Mouse (Mus musculus) kidney, adult 11 months (tissue): ENCODE results near the gene Wdfy4.

Source experiments
- DNase-seq: peaks from one replicate; pipeline ENCODE4 v3.0.0; 2022

Wdfy4 gene

DNA sequence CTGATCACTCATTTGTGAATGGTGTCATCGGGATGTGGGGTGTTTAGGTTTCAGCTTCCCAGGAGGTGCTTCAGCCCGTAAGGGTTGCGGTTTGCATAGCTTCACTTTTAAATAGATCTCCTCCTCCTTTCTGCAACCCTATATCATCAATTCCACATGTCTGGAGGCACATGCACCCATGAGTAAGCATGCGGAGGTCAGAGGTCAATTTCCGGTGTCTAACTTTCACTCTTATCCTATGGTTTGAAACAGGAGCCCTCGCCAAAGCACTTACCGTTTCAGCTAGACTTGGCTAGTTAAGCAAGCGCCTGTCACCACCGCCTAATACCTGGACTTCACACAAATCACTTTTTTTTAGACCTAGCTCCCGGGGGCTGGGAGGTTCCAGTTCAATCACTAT, 220.6 kb downstream of the Wdfy4 start:
- no peak for DNase-seq

DNA sequence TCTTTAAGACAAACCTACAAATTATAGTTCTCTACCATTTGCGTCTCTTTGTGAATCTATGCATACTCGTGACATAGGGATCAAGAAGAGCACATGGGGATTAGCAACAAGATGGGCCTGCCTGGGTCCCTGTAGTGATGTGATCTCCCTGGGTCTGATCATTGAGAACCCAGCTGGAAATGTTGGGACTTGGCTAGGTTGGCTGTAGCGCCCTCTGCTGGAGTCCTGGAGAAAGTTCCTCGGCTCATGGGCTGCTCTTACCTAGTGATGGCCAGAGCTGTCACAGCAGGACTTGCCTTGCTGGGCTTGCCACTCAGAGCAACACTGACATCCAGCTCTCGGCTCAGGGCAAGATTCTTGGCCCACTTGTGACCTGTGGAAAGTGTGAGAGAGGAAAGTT, 224.8 kb downstream of the Wdfy4 start:
- DNase-seq = peak; percentile 19

DNA sequence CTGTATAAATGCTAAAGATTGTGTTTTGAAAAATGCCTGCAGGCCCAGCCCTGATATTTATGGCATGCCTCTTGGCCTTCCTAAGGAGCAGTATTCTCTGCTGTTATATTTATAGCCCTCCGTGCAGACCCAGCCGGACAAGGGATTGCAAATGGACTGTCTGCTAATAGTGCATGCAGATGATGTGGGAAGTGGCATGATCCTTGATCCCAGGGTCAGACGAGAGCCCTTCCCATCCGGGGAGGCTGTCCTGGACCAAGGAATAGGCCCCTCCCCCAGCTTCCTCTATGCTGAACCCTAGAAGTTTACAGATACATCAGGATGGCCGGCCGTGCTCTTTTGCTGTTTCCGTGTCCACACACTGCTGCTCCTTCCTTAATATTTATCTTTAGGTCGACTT, 226.6 kb downstream of the Wdfy4 start:
- DNase-seq = peak; percentile 15

DNA sequence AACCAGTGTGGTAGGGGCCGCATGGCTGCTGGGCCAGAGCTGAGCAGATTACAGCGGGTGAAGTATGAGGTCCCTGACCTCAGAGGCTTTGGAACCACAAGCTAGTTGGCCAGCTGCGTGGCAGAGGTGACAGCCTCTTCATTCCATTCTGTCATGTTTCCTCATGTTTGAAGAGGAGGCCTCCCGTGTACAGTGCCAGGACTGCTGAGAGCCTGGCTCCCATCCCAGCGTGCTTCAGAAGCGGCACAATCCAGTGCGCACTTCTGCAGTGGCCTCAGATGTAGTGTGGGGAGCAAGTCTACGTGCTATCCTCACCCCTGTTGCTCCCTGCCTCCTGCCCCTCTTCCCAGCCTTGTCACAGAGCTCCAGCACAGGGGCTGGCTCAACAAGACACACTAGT, 228.8 kb downstream of the Wdfy4 start:
- no peak for DNase-seq

DNA sequence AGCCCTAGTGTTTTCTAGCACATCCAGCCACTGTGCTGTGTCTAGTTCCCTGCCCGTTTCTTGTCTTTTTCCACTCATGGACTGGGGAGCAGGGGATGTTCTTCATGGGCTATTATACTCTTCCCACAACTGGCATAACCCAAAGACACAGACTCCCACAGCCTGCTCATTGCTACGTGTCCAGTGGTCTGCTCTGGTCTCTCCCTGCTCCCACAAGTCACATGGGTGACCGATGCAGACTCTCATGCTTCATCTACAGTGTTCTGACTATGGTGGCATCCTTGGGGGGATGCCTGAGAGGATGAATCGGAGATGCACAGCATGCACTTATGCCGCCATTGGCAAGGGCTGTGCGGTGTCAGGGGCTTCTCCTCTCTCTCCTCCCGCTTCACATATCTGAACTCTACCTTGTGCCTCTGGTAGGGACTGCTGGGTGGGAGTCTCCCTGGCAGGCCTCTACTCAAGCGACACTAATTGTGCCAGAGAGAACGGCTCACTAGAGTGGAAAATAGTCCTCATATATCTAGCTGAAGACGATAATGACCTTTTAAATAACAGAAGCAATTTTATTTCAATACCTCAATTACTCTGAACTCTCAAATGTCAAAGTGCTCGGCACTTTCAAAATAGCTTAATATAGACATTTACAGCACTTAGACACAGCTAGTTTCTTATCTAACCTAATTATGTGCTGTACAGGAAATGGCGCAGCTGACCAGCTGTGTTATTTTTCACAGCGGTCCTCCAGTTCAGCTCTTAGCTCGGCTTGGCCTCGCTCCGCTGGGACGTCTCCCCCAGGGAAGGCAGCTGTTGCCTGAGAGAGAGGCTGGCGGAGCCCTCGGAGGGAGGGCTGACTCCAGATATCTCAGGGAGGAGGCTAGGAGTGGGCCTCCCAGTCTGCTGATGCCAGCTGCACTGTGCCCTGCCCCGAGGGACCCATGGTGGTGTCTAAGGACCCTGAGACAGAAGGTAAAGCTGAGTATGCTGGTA, 234.7 kb downstream of the Wdfy4 start:
- peak; percentile 46 for DNase-seq

DNA sequence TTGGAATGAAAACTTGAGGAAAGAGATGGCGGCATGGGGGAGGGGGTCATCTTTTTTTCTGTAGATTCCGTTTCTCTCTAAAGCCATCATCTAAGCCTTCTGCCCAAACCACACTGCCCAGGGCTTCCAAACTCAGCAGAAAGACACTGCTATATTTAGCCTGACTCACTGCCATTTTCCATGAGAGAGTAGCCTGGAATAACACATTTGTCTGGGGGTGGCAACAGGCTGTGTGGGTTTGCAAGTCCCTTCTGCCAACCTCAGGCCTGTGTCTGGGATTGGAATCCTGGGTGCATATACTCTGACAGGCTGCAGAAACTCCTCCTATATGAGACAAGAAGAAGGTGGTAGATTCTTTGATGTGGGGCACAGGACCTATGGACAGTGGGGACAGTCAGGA, 237.8 kb downstream of the Wdfy4 start:
- DNase-seq = no peak

DNA sequence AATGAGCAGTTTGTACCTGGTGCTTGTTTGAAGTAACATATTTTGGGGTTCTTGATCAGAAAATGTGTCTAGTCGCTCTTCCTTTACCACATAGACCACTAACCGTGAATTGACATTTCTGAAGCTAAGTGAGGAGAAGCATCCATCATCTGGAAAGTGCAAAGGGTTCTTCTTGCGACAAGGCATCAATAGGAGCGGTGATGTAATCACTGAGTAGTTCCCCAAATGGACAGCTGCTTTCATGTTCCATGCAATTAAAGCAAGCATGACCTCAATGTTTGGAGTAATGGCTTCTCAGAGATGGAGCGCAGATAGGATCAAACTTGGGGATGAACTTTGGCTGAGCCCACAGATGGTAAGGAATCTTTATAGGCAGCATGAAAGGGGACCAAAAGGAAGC, 246.1 kb downstream of the Wdfy4 start:
- no peak for DNase-seq

DNA sequence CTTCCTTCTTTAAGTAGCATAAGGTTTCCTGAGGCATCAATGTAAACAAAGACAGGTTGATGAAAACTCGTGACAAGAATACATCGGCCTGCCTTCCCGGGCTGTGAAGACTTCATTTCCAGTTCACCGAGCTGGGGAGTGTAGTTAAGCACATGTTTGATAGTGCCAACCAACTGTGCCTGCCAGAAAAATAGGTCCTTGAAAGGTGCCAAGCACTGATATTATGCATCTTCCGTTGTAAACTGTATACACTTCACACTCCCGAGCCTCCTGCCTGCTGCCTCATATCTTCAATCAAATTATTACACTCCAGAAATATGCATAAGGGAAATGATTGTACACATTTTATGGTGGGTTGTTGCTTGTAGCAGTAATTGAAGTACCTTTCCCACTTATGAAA, 251.2 kb downstream of the Wdfy4 start:
- DNase-seq = no peak

DNA sequence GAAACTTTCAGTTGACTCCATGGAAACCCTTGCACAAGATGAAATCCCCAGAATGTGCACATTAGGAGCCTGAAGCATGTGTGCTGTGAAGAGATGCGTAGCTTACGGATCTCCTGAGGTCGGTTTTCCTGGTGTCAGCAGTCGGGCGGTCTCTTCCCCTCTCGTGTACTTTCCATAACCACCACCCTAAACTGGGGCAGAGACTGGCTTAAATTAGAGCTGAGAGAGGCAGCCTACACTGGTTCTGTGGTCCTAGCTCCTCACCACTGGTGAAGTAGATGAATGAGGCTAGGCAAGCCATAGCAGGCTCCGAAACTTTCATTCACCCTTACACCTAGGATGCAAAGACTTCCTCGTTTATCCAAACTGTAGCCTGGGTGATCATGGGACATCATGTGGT, 253.1 kb downstream of the Wdfy4 start:
- DNase-seq = no peak

DNA sequence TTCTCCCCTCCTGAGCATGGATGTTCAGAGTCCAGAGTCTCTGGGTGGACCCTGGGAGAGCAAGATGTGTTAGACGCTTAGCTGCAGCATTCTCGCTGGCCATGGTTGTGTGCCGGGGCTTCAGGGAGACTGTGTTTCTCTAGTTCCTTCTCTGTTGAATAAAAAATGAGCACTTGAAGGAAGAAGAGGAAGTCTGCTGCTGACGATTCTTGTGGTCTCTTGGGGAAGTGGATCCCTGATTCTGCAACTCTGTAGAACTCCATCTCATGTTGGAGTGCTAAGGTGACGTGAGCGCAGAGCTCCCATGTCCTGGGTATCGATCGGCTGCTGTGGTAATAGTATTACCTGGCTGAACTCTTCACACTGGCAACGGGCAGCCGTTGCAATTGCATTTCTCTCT, 253.6 kb downstream of the Wdfy4 start:
- DNase-seq = no peak

DNA sequence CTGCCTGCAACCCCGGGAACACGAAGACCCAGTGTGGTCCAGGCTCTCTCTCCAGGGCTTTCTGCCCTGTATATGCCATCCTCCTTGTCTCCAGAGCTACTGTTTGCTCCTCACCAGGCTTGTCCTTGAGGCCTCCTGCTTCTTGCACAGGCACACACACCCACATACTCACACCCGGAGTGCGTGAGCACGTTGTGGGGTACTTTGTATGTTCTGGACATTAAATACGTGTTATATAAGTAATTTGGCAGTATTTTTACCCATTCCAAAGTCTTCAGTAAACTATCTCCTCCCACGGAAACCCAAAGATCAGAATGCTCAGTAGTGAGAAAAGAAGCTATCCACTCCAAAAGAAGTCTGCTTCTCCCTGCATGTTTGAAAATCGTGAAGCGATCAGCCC, 261.4 kb downstream of the Wdfy4 start:
- no peak for DNase-seq

DNA sequence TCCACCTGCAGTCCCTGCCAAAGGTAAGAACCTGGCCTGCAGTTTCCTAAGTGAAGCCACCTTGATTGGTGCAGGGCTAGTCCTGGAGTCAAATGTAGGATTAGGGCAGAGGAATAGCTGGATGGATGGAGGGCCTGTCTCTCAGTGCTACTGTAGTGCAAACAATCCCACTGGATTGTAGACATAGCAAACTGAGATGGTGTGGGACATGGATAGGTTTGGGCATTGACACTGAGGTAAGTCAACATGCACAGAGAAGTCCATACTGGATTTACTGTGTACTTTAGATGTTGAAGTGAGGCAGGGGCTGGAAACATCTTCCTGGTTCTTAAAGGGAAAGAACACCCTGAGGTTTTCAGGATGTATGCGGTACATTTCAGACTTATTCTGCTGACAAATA, 267.4 kb downstream of the Wdfy4 start:
- no peak for DNase-seq

DNA sequence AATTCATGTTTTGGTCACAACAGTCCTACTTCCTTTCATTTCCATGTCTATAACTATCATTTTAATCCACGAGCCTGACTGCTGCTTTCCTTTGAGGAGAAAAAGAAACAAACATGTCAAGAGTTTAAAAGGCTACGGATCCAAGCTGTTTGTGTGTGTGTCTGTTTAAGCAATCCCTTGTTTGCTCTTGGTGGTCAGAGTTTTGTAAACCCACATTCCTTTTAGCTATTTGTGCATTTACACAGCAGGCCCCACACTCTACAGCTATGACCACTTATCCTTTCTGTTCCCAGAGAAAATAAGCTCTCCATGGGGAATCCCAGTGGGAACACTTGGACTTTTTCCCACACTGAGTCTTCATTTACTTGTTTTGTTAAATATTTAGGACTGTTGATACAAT, 269.9 kb downstream of the Wdfy4 start:
- no peak for DNase-seq

DNA sequence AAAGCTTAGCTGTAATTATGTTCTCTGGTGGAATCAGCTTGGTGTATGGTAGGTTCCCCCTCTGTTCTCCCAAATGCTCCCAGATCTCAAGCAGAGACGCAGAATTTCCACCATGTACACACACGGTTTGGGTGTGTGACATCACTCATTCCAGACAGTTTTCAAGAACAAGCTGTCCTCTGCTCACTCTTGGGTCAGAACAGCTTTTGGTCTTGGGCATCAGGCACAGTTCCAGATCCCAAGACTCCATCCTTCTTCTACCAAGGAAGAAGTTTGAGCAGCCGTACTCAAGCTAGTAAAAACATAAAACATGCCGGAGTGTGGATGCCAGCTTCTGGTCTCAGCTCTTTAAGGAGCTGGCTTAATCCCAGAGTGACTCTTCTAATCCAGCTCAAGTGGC, 274.1 kb downstream of the Wdfy4 start:
- no peak for DNase-seq
